Mouse (Mus musculus): ENCODE results near the gene Ano2.

Gene Ano2

GRCm38 (mm10) chr6:125747322-125747930 is 57.2 kb downstream of the Ano2 start:
- DNase-seq, result no peak

GRCm38 (mm10) chr6:125748646-125749045 is 58.4 kb downstream of the Ano2 start:
- DNase-seq, result no peak

- no peak for DNase-seq
These were observed 72.8 kb downstream of the Ano2 start for GRCm38 (mm10) chr6:125762851-125763519.

GRCm38 (mm10) chr6:125773256-125773655 is 83.0 kb downstream of the Ano2 start:
- no peak for DNase-seq

- DNase-seq, result no peak
These were observed 86.1 kb downstream of the Ano2 start for GRCm38 (mm10) chr6:125776291-125776690.

GRCm38 (mm10) chr6:125802954-125803353 is 112.7 kb downstream of the Ano2 start:
- no peak for DNase-seq

GRCm38 (mm10) chr6:125803364-125804011 is 113.3 kb downstream of the Ano2 start:
- DNase-seq, result no peak

GRCm38 (mm10) chr6:125808996-125809649 is 118.9 kb downstream of the Ano2 start:
- no peak for DNase-seq

GRCm38 (mm10) chr6:125811395-125811794 is 121.2 kb downstream of the Ano2 start:
- no peak for DNase-seq

GRCm38 (mm10) chr6:125838121-125838520 is 147.9 kb downstream of the Ano2 start:
- DNase-seq, result no peak

- no peak for DNase-seq
These were observed 151.1 kb downstream of the Ano2 start for GRCm38 (mm10) chr6:125841284-125841683.

- DNase-seq, result no peak
These were observed 161.0 kb downstream of the Ano2 start for GRCm38 (mm10) chr6:125851196-125851595.

- no peak for DNase-seq
These were observed 168.1 kb downstream of the Ano2 start for GRCm38 (mm10) chr6:125858294-125858693.

GRCm38 (mm10) chr6:125868516-125868915 is 178.3 kb downstream of the Ano2 start:
- peak; percentile 15 to 37 for DNase-seq

- DNase-seq, result no peak
These were observed 181.3 kb downstream of the Ano2 start for GRCm38 (mm10) chr6:125871482-125871881.

GRCm38 (mm10) chr6:125874742-125875141 is 184.5 kb downstream of the Ano2 start:
- DNase-seq, result no peak

GRCm38 (mm10) chr6:125876884-125877283 is 186.7 kb downstream of the Ano2 start:
- no peak for DNase-seq

GRCm38 (mm10) chr6:125878671-125879070 is 188.5 kb downstream of the Ano2 start:
- DNase-seq, result no peak

- DNase-seq, result no peak
These were observed 189.1 kb downstream of the Ano2 start for GRCm38 (mm10) chr6:125879306-125879705.

- no peak for DNase-seq
These were observed 198.4 kb downstream of the Ano2 start for GRCm38 (mm10) chr6:125888596-125888995.

GRCm38 (mm10) chr6:125894340-125894739 is 204.1 kb downstream of the Ano2 start:
- DNase-seq, result no peak

GRCm38 (mm10) chr6:125914446-125914845 is 224.2 kb downstream of the Ano2 start:
- no peak for DNase-seq

- DNase-seq, result peak; percentile 25 to 39
These were observed 232.5 kb downstream of the Ano2 start for GRCm38 (mm10) chr6:125922746-125923145.

- DNase-seq, result peak in 1 of 2 experiments; percentile 23
These were observed 234.8 kb downstream of the Ano2 start for GRCm38 (mm10) chr6:125924979-125925378.
